Mouse (Mus musculus): Measurements from ENCODE around the gene Tbxa2r.

GRCm38 (mm10) chr10:81316338-81317060, 12.0 kb upstream of the Tbxa2r start:
- TF ChIP-seq POLR2A (IDR thresholded peaks at IDR 0.05; ENCODE audit: insufficient read length, low read depth) (no peak), MYOG (IDR thresholded peaks at IDR 0.05; ENCODE audit: control insufficient read depth in 1 of 3, insufficient read depth in 1 of 3, insufficient read length in 2 of 3, low read depth in 2 of 3) (no peak), E2F4 (IDR thresholded peaks at IDR 0.05; ENCODE audit: insufficient read depth) (no peak), USF1 (IDR thresholded peaks at IDR 0.05; ENCODE audit: low read depth) (no peak), MYOD1 (IDR thresholded peaks at IDR 0.05; ENCODE audit: control insufficient read depth in 1 of 3, insufficient read length in 2 of 3, low read depth in 2 of 3) (no peak), TCF12 (IDR thresholded peaks at IDR 0.05; ENCODE audit: insufficient read depth, poor library complexity, severe bottlenecking) (no peak)
